Mouse (Mus musculus): ENCODE measurements around the gene Rcn2.

DNA sequence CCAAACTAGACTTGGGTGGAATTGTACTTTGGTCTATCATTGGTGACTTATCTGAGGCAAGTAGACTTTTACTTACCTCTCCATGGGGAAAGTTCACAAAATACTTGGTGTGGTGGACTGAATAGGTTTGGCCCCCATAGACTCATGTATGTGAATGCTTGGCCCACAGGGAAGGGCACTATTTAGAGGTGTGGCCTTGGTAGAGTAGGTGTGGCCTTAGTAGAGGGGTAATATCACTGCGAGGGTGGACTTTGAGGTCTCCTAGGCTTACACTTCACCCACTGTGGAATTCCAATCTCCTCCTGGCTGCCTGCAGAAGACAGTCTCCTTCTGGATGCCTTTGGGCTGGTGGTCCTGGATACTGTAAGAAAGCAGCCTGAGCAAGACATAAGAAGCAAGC, 27.0 kb downstream of the Rcn2 start:
- TF ChIP-seq CTCF (IDR thresholded peaks at IDR 0.05; ENCODE audit: low read depth, low read length) (no peak), GATA2 (IDR thresholded peaks at IDR 0.05; ENCODE audit: borderline replicate concordance, low read depth, low read length) (no peak), POLR2AphosphoS5 (IDR thresholded peaks at IDR 0.05; ENCODE audit: insufficient replicate concordance, low read depth, low read length) (no peak), TAL1 (conservative IDR thresholded peaks at IDR 0.05; ENCODE audit: low read depth, low read length) (no peak)
